Mouse (Mus musculus) limb, embryonic 13.5 days (tissue): ENCODE data around the gene Rad52. TPM values are rescaled to one million over a fixed set of nuclear protein-coding genes. Genes with fewer than 3 reads are reported as not detected.

Experiments used
- ATAC-seq: fragments of 200-750 bp; cut with Nextera tagmentation; 2 replicates; pipeline ENCODE4 v1.8.0; 2017; ENCODE audit warnings: low read depth, moderate number of reproducible peaks, moderate TSS enrichment; ENCODE audit not compliant: low FRiP score
- H3K27ac ChIP-seq: fragments of 300-500 bp; sonication (generic); 2 replicates; pipeline ENCODE4 v1.5.1; 2015; ENCODE audit warnings: inconsistent platforms, mild to moderate bottlenecking, moderate library complexity
- H3K27me3 ChIP-seq: fragments of 300-500 bp; sonication (generic); 2 replicates; pipeline ENCODE4 v1.6.1; 2015; ENCODE audit warnings: mild to moderate bottlenecking, inconsistent platforms
- H3K36me3 ChIP-seq: fragments of 300-500 bp; sonication (generic); 2 replicates; pipeline ENCODE4 v1.6.1; 2015; ENCODE audit warnings: inconsistent platforms, mild to moderate bottlenecking, moderate library complexity
- H3K4me1 ChIP-seq: fragments of 300-500 bp; sonication (generic); 2 replicates; pipeline ENCODE4 v1.6.1; 2015; ENCODE audit warnings: inconsistent platforms
- H3K4me2 ChIP-seq: fragments of 300-500 bp; sonication (generic); replicated peaks from 2 replicates; pipeline ENCODE4 v1.6.1; 2015; ENCODE audit warnings: inconsistent platforms, mild to moderate bottlenecking, moderate library complexity
- H3K4me3 ChIP-seq: fragments of 300-500 bp; sonication (generic); 2 replicates; pipeline ENCODE4 v1.5.1; 2015; ENCODE audit warnings: moderate library complexity, mild to moderate bottlenecking, inconsistent platforms
- H3K9ac ChIP-seq: fragments of 300-500 bp; sonication (generic); 2 replicates; pipeline ENCODE4 v1.6.1; 2015; ENCODE audit warnings: mild to moderate bottlenecking, inconsistent platforms
- H3K9me3 ChIP-seq: fragments of 300-500 bp; sonication (generic); 2 replicates; pipeline ENCODE4 v1.6.1; 2016; ENCODE audit warnings: inconsistent platforms
- WGBS: fragments of 180-500 bp; shearing (Covaris S2); methylation state at CpG from one replicate; pipeline ENCODE4 v1.1.7; 2015; 5-methylcytosine and 5-hydroxymethylcytosine counted together
- polyA plus RNA-seq: library from polyadenylated mRNA; unstranded; fragments of >200 nt; fragmentation: Nextera tagmentation; extraction: Ambion mirVana; gene quantifications from 2 replicates; pipeline ENCODE4 v1.2.1, GENCODE M21; 2015

Gene Rad52
- polyA plus RNA-seq: 25.5 and 28.5 TPM in 2 replicates

DNA sequence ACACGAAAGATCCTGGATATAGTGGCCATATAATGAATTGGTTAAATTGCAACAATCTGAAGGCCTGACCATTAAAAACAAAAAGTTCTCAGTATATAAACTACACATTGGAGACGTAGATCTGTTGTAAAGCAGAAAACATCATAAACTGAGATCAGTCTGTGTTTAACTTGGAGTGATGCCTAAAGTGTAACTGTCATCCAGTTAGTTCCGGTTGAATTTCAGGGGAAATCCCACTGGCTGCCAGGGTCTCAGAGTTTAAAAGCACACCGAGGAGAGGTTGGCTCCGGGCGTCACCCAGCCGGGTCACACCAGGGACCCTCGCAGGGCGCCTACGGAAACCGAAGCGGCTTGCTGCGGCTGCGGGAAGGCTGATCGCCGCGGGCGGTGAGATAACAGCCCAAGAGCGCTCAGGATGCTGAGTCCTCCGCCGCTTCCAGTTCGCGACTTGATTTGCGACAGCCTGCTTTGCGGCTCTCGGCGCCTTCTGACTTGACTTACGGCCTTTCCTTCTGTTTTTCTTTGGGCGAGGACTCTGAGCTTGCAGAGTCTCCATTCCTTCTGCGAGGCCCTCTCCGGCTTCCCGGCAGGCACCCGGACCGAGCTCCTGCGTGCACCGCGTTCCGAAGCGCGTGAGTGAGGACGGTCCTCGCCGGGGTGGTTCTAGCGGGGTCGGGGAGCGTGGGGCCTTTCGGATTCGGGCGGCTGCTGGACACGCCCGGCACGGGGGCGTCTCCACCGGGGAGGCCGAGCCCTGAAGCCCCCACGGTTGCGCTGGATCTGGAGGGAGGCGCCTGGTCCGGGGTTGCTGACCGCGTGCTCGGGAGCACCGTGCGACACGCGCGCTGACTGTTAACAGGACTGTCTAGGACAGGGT is at the start of gene Rad52:
TSS of gene Rad52 (plus strand) at position 495 of the 877 bp plus-strand sequence.
- Histone ChIP-seq H3K4me3 (peak within 1 kb of the TSS; percentile 94), H3K27me3 (no peaks in the 10 kb centered on the region), H3K36me3 (peaks cover 11% of the 10 kb centered on the region; the same call in 1 of the 2 replicates), H3K4me1 (peaks cover 7% of the 10 kb centered on the region), H3K9me3 (no peaks in the 10 kb centered on the region), H3K9ac (peak within 1 kb of the TSS; percentile 96), H3K27ac (peak within 1 kb of the TSS; percentile 96), H3K4me2 (peak within 1 kb of the TSS; percentile 81)
- peak; percentile 88 for ATAC-seq
- WGBS: under 1% methylated on average over 67 of the region's 67 CpGs

DNA sequence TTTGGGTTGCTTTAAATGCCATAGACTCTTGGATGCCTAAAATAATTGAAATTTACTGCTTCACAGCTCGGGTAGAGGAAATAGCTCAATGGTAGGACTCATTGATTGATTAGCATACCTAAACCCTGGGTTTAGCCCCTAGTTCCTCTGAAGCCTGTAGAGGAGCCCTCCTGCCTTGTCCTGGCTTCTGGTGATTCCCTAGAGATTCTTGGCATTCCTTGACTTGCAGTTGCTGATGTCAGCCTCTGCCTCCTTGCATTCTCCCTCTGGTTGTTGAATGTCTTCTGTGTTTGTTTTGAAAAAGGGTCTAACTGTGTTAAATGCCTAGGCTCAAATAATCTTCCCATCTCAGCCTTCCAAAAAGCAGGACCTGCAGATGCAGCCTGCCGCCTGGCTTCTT is 48.3 kb upstream of the Rad52 start:
- 42% methylated on average over 2 of the region's 2 CpGs for WGBS

DNA sequence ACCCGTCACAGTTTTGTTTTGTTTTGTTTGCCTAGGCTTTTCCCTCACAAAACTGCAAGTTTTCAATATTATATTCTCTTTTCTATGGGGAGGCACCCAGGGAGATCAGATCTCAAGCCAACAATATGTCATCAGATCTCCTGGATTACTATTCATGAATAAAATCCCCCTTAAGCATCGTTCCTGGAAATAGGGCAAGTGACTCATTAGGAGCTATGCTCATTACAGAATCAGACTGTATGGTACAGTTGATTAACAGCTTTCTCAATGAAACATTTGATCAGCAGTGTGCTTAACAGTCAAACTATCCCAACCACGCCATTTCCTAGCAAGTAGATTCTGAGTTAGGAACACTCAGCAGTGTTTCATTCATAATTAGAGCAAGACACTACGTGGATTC is 47.0 kb upstream of the Rad52 start:
- no peaks in the 10 kb centered on the region for H3K27me3 ChIP-seq
- peaks cover 4% of the 10 kb centered on the region; the same call in 1 of the 2 replicates for H3K4me1 ChIP-seq
- no peak for ATAC-seq
- H3K27ac ChIP-seq: no peak overlapping the region
- no peaks in the 10 kb centered on the region for H3K36me3 ChIP-seq
- H3K9ac ChIP-seq: no peak overlapping the region
- no peak overlapping the region for H3K4me3 ChIP-seq
- 87% methylated on average over 4 of the region's 4 CpGs for WGBS
- no peak overlapping the region for H3K4me2 ChIP-seq
- no peaks in the 10 kb centered on the region for H3K9me3 ChIP-seq

More for the DNA sequence above, 48.3 kb upstream of the Rad52 start:
- H3K27me3 ChIP-seq: no peaks in the 10 kb centered on the region
- H3K27ac ChIP-seq: no peak overlapping the region
- H3K9ac ChIP-seq: no peak overlapping the region
- H3K4me1 ChIP-seq: peaks cover 7% of the 10 kb centered on the region
- H3K36me3 ChIP-seq: no peaks in the 10 kb centered on the region
- H3K4me3 ChIP-seq: no peak overlapping the region
- no peak overlapping the region for H3K4me2 ChIP-seq
- no peaks in the 10 kb centered on the region for H3K9me3 ChIP-seq
- ATAC-seq: no peak

DNA sequence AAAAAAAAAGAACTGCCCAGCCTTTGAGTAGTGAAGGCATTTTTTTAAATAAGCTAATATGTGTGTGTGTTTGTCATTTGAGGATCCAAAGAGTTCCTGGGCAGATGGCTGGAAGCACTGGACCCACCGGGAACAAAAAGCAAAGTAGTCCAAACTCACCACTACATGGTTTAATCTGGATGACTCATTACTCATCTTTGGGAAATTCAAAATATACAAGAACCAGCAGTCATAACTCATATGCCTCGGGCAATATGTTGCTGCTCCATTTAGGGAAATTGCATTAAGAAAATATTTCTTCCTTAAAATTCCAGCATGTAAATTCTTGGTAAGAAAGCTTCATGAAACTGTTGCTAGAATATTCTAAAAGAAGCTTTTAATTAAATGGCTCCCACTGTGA is 42.3 kb upstream of the Rad52 start:
- Histone ChIP-seq H3K4me3 (no peak overlapping the region), H3K27ac (no peak overlapping the region)

DNA sequence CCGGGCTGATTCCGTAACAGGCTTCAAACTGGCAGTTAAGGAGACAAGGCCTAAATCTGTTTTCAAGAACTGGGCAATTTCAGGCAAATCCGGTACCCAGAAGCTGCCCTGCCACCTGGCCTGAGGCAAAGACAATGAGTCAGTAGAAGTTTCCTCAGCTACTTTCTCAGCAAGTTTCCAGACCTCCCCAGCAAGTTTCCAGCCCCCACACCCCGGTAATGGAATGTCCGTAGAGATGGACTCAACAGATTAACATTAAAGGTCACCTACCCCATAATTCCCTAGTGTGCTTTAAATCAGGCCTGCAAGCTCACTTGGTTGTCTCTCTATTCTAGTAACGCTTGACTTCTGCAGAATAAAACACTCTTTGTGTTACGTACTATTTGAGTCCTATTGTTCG is 41.0 kb upstream of the Rad52 start:
- Histone ChIP-seq H3K36me3 (no peaks in the 10 kb centered on the region), H3K9ac (no peak overlapping the region), H3K4me3 (no peak overlapping the region), H3K27ac (no peak overlapping the region), H3K4me1 (no peaks in the 10 kb centered on the region), H3K27me3 (no peaks in the 10 kb centered on the region), H3K9me3 (no peaks in the 10 kb centered on the region), H3K4me2 (no peak overlapping the region)
- ATAC-seq: no peak
- WGBS: 78% methylated on average over 8 of the region's 8 CpGs

More for the DNA sequence above, 42.3 kb upstream of the Rad52 start:
- H3K9me3 ChIP-seq: no peaks in the 10 kb centered on the region
- no peaks in the 10 kb centered on the region for H3K36me3 ChIP-seq
- WGBS: 95% methylated on average over 2 of the region's 2 CpGs
- H3K9ac ChIP-seq: no peak overlapping the region
- no peaks in the 10 kb centered on the region for H3K27me3 ChIP-seq
- H3K4me2 ChIP-seq: no peak overlapping the region
- ATAC-seq: no peak
- H3K4me1 ChIP-seq: no peaks in the 10 kb centered on the region

DNA sequence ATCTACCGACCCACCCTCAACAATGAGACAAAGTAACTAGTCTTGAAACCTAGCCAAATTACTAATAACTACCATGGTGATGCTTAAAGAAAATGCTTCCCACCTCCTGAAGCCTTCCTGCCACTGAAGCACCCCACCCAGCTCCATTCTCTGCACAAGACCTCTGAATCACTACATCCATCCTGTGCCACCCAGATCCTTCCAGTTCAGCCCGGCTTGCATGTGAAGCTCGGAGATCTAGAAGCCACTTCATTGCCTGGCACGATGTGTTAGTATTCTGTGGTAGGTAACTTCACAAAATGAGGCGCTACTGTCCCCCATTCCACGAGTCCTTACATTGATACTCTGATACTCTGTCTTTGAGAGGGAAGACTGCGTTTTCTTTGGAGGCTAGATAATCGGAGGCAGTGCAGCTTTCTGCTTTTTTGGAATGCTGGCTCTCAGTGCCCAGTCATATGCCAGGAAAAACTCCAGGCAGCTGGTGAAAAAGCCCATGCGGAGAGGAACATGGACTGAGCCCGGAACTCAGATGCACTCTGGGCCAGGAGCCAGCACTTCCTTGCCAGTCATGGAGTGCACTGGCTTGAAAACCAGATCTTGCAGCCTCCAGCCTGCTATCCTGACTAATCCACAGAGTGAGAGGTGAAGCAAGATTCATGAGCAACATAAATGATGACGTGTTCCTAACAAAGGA is 38.0 kb upstream of the Rad52 start:
- ATAC-seq: no peak
- H3K36me3 ChIP-seq: no peaks in the 10 kb centered on the region
- no peak overlapping the region for H3K9ac ChIP-seq
- no peak overlapping the region for H3K27ac ChIP-seq
- WGBS: 86% methylated on average over 11 of the region's 11 CpGs
- no peak overlapping the region for H3K4me2 ChIP-seq
- H3K4me1 ChIP-seq: no peaks in the 10 kb centered on the region
- H3K9me3 ChIP-seq: no peaks in the 10 kb centered on the region
- no peak overlapping the region for H3K4me3 ChIP-seq
- H3K27me3 ChIP-seq: no peaks in the 10 kb centered on the region

DNA sequence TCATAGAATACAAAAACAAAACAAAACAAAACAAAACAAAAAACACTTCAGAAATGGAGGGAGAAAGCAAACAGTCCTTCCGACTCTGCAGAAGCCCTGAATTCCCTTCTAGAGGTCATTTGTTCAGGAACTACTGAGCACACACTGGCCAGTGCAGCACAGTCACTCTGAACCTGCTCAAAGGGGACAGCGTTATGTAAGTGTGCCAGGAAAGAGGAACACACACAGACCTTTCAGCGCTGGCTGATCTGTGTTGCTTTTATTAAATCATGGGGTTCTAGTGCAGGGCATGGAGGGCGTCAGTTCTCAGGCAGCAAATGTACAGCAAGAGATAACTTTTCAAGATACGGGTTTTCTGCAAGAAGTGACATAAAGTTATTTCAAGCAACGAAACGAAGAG is 19.3 kb upstream of the Rad52 start:
- Histone ChIP-seq H3K27ac (no peak overlapping the region), H3K4me3 (no peak overlapping the region), H3K4me1 (no peaks in the 10 kb centered on the region), H3K4me2 (no peak overlapping the region), H3K36me3 (no peaks in the 10 kb centered on the region), H3K9ac (no peak overlapping the region), H3K9me3 (no peaks in the 10 kb centered on the region), H3K27me3 (no peaks in the 10 kb centered on the region)
- no peak for ATAC-seq
- 80% methylated on average over 7 of the region's 7 CpGs for WGBS

DNA sequence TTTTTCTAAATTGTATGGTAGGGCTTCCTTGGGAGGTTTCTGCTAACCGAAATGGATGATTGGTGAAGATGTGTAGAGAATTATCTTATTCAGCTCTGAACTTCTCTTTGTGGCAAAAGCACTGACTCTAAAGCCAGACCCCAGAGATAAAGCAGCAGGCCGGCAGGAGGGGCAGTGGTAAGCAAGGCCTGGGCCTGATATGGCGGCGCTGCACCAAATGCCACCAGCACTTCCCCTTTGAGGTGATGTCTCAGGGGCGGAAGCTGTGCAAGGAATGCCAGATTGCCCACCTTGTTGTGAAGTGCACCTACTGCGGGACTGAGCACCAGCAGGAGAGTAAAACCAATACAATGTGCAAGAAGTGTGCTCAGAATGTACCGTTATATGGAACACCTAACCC is 9.8 kb upstream of the Rad52 start:
- H3K36me3 ChIP-seq: no peaks in the 10 kb centered on the region
- no peak overlapping the region for H3K4me3 ChIP-seq
- no peaks in the 10 kb centered on the region for H3K27me3 ChIP-seq
- no peak overlapping the region for H3K9ac ChIP-seq
- no peaks in the 10 kb centered on the region for H3K4me1 ChIP-seq
- no peak overlapping the region for H3K27ac ChIP-seq
- H3K9me3 ChIP-seq: no peaks in the 10 kb centered on the region
- no peak overlapping the region for H3K4me2 ChIP-seq
- ATAC-seq: no peak
- 76% methylated on average over 7 of the region's 7 CpGs for WGBS

DNA sequence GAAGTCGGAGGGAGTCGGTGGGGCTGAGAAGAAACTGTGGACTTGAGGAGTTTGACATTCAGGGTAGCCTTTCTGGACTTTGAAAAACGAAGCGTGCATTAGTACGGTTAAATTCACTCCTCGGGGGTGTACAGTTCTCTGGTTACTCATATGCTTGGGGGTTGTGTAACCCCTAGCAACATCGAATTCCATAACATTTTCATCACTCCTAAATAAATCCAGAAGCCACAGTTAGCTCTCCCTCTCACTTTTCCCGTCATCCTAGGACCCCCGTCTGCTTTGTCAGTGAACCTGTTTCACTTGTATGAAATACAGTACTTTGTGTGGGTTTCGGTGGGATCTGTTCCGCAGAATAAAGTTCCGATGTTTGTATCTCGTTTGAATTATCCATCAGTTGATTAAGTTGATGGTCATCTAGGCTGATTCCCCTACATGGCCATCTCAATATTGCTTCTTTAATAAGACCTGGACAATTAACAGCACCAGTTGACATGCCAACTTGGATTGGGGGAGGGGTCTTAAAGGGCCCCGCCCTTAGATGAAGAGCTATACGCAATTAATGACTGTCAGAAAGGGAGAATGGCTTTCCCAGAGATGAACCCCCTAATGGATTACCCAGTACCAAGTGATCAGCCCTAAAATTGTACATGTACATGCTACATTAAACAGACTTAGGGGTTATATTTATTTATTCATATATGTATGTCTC is 737 bp downstream of the Rad52 start:
- Histone ChIP-seq H3K4me2 (peak overlapping the region; percentile 81), H3K9ac (peak overlapping the region; percentile 96), H3K4me3 (peak overlapping the region; percentile 94), H3K27ac (peak overlapping the region; percentile 96; the same call in 1 of the 2 replicates), H3K36me3 (peaks cover 11% of the 10 kb centered on the region; the same call in 1 of the 2 replicates), H3K27me3 (no peaks in the 10 kb centered on the region), H3K4me1 (peaks cover 7% of the 10 kb centered on the region), H3K9me3 (no peaks in the 10 kb centered on the region)
- WGBS: 21% methylated on average over 15 of the region's 15 CpGs
- no peak for ATAC-seq

DNA sequence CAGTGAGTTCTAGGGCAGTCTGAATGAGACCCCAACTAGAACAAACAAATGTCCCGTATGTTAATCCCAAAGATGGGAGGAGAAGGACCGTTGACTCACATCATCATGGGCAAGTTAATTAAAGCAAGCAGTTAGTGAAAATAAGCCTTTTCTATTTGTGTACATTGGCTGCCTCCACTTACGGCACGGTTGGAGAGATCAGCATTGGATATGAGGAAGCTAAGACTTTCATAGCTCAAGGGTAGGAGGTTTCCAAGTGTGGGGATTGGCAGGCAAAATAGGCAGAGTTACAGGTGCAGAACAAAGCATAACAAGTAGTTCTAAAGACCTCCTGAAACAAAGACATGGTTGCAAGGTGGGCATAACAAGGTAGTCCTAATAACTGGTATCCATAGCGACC is 3.0 kb downstream of the Rad52 start:
- peaks cover 11% of the 10 kb centered on the region; the same call in 1 of the 2 replicates for H3K36me3 ChIP-seq
- ATAC-seq: no peak
- no peaks in the 10 kb centered on the region for H3K27me3 ChIP-seq
- H3K9ac ChIP-seq: no peak overlapping the region
- no peak overlapping the region for H3K27ac ChIP-seq
- WGBS: 92% methylated on average over 5 of the region's 5 CpGs
- peaks cover 7% of the 10 kb centered on the region for H3K4me1 ChIP-seq
- no peak overlapping the region for H3K4me2 ChIP-seq
- H3K4me3 ChIP-seq: no peak overlapping the region
- H3K9me3 ChIP-seq: no peaks in the 10 kb centered on the region

DNA sequence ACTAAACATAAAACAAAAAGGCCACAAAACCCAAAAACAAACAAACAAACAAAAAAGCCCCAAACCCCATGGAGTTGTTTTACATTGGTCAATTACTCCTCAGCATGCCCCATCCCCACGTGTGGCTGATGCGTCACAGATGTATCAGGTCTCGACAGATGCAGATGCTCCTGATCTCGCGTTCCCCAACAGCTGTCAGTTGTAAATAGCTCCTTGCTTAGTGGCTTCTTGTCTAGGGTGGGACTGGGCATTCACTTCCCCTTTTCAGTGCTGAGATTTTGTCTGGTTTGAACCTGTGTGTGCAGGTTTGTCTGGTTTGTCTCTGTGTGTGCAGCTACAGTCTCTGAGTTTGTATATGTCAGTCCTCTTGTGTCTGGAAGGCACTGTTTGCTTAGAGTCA is 9.5 kb downstream of the Rad52 start:
- WGBS: 61% methylated on average over 5 of the region's 5 CpGs
- Histone ChIP-seq H3K4me3 (no peak overlapping the region), H3K36me3 (peaks cover 54% of the 10 kb centered on the region), H3K4me1 (no peaks in the 10 kb centered on the region), H3K27me3 (no peaks in the 10 kb centered on the region), H3K9ac (no peak overlapping the region), H3K27ac (no peak overlapping the region), H3K4me2 (no peak overlapping the region), H3K9me3 (no peaks in the 10 kb centered on the region)
- no peak for ATAC-seq

DNA sequence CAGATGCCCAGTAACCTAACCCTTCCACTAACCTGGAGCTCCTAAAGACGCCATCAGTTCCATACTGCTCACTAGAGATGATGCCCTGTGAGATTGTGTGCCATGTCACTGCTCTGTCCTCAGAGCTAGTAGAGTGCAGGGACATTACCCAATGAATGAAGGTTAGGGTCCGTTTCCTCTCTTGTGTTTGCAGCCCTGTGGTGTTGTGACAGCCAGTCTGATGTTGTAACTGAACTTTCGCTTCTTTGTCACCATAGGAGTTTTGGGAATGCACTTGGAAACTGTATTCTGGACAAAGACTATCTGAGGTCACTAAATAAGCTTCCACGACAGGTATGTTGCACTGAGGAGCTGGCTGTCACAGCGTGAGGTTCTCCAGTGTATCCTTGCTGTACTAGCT is 13.2 kb downstream of the Rad52 start:
- H3K9ac ChIP-seq: no peak overlapping the region
- 91% methylated on average over 5 of the region's 5 CpGs for WGBS
- peaks cover 87% of the 10 kb centered on the region for H3K36me3 ChIP-seq

More for the DNA sequence above, 13.2 kb downstream of the Rad52 start:
- H3K9me3 ChIP-seq: no peaks in the 10 kb centered on the region
- no peak overlapping the region for H3K4me2 ChIP-seq
- H3K4me1 ChIP-seq: no peaks in the 10 kb centered on the region
- ATAC-seq: no peak
- H3K4me3 ChIP-seq: no peak overlapping the region
- H3K27me3 ChIP-seq: no peaks in the 10 kb centered on the region
- H3K27ac ChIP-seq: no peak overlapping the region
